Mouse (Mus musculus) liver, embryonic 14.5 days (tissue): ENCODE measurements around the gene Carmil1.

Source experiments
- CTCF ChIP-seq: IDR thresholded peaks from 2 replicates; pipeline ENCODE4 v1.5.1; 2016; ENCODE audit warnings: antibody characterized with exemption, low read depth, control low read depth
- EP300 ChIP-seq: IDR thresholded peaks from 2 replicates; pipeline ENCODE4 v1.6.1; 2016; ENCODE audit warnings: antibody characterized with exemption, low read depth

GRCm38 (mm10) chr13:24037502-24037901 lies 243.1 kb downstream of the Carmil1 start:
- TF ChIP-seq CTCF (no peak), EP300 (no peak)
